Mouse (Mus musculus): Measurements from ENCODE around the gene Ap1s1.

Ap1s1 gene

GRCm38 (mm10) chr5:137045402-137046323 is at the start of gene Ap1s1:
Gene Ap1s1, minus strand, starts transcription at chr5:137046135.
- H3K4me1 ChIP-seq (replicated peaks; ENCODE audit: low read depth, low read length), result peaks cover 56% of the 10 kb centered on the region
- no peaks in the 10 kb centered on the region for H3K27me3 ChIP-seq (ENCODE audit: insufficient read depth, low read length)
- H3K4me3 ChIP-seq (replicated peaks; ENCODE audit: low read length), result peak within 1 kb of the TSS; percentile 89
- no peaks in the 10 kb centered on the region for H3K9me3 ChIP-seq (ENCODE audit: low read length)
- TF ChIP-seq POU5F1 (IDR thresholded peaks at IDR 0.05; ENCODE audit: borderline replicate concordance, low read length) (no peak), NANOG (IDR thresholded peaks at IDR 0.05; ENCODE audit: borderline replicate concordance, low read length) (no peak), CTCF (conservative IDR thresholded peaks at IDR 0.05; ENCODE audit: low read length) (no peak)
- peaks cover 21% of the 10 kb centered on the region for H3K36me3 ChIP-seq (ENCODE audit: insufficient read depth, low read length)

GRCm38 (mm10) chr5:137095135-137095534 is 49.2 kb upstream of the Ap1s1 start:
- Histone ChIP-seq H3K4me3 (replicated peaks; ENCODE audit: low read length) (no peak overlapping the region), H3K27me3 (ENCODE audit: insufficient read depth, low read length) (0 out of 2 replicates have a peak, but pooled peaks cover 4% of the 10 kb centered on the region), H3K9me3 (ENCODE audit: low read length) (no peaks in the 10 kb centered on the region), H3K4me1 (replicated peaks; ENCODE audit: low read depth, low read length) (peaks cover 3% of the 10 kb centered on the region; the same call in 1 of the 2 replicates), H3K36me3 (ENCODE audit: insufficient read depth, low read length) (no peaks in the 10 kb centered on the region)
- no peak for TF ChIP-seq CTCF (conservative IDR thresholded peaks at IDR 0.05; ENCODE audit: low read length)
- no peak for TF ChIP-seq NANOG (IDR thresholded peaks at IDR 0.05; ENCODE audit: borderline replicate concordance, low read length)
- no peak for TF ChIP-seq POU5F1 (IDR thresholded peaks at IDR 0.05; ENCODE audit: borderline replicate concordance, low read length)

GRCm38 (mm10) chr5:137093720-137094119 is 47.8 kb upstream of the Ap1s1 start:
- Histone ChIP-seq H3K4me3 (replicated peaks; ENCODE audit: low read length) (no peak overlapping the region), H3K9me3 (ENCODE audit: low read length) (peaks cover 5% of the 10 kb centered on the region), H3K4me1 (replicated peaks; ENCODE audit: low read depth, low read length) (peaks cover 3% of the 10 kb centered on the region; the same call in 1 of the 2 replicates), H3K36me3 (ENCODE audit: insufficient read depth, low read length) (no peaks in the 10 kb centered on the region), H3K27me3 (ENCODE audit: insufficient read depth, low read length) (no peaks in the 10 kb centered on the region)
- TF ChIP-seq POU5F1 (IDR thresholded peaks at IDR 0.05; ENCODE audit: borderline replicate concordance, low read length) (no peak), CTCF (conservative IDR thresholded peaks at IDR 0.05; ENCODE audit: low read length) (no peak), NANOG (IDR thresholded peaks at IDR 0.05; ENCODE audit: borderline replicate concordance, low read length) (no peak)

- Histone ChIP-seq H3K4me3 (replicated peaks; ENCODE audit: low read length) (no peak overlapping the region), H3K36me3 (ENCODE audit: insufficient read depth, low read length) (no peaks in the 10 kb centered on the region), H3K4me1 (replicated peaks; ENCODE audit: low read depth, low read length) (peaks cover 3% of the 10 kb centered on the region; the same call in 1 of the 2 replicates), H3K27me3 (ENCODE audit: insufficient read depth, low read length) (no peaks in the 10 kb centered on the region), H3K9me3 (ENCODE audit: low read length) (peaks cover 26% of the 10 kb centered on the region)
- TF ChIP-seq CTCF (conservative IDR thresholded peaks at IDR 0.05; ENCODE audit: low read length) (no peak), NANOG (IDR thresholded peaks at IDR 0.05; ENCODE audit: borderline replicate concordance, low read length) (no peak), POU5F1 (IDR thresholded peaks at IDR 0.05; ENCODE audit: borderline replicate concordance, low read length) (no peak)
Measured at GRCm38 (mm10) chr5:137091560-137091959, 45.6 kb upstream of the Ap1s1 start.

- Histone ChIP-seq H3K36me3 (ENCODE audit: insufficient read depth, low read length) (no peaks in the 10 kb centered on the region), H3K9me3 (ENCODE audit: low read length) (peaks cover 33% of the 10 kb centered on the region), H3K27me3 (ENCODE audit: insufficient read depth, low read length) (no peaks in the 10 kb centered on the region), H3K4me3 (replicated peaks; ENCODE audit: low read length) (no peak overlapping the region), H3K4me1 (replicated peaks; ENCODE audit: low read depth, low read length) (peaks cover 9% of the 10 kb centered on the region)
- TF ChIP-seq NANOG (IDR thresholded peaks at IDR 0.05; ENCODE audit: borderline replicate concordance, low read length) (no peak), CTCF (conservative IDR thresholded peaks at IDR 0.05; ENCODE audit: low read length) (no peak), POU5F1 (IDR thresholded peaks at IDR 0.05; ENCODE audit: borderline replicate concordance, low read length) (no peak)
Measured at GRCm38 (mm10) chr5:137090870-137091269, 44.9 kb upstream of the Ap1s1 start.

GRCm38 (mm10) chr5:137087410-137087809 is 41.5 kb upstream of the Ap1s1 start:
- Histone ChIP-seq H3K4me3 (replicated peaks; ENCODE audit: low read length) (no peak overlapping the region), H3K36me3 (ENCODE audit: insufficient read depth, low read length) (no peaks in the 10 kb centered on the region), H3K9me3 (ENCODE audit: low read length) (peaks cover 38% of the 10 kb centered on the region), H3K27me3 (ENCODE audit: insufficient read depth, low read length) (no peaks in the 10 kb centered on the region), H3K4me1 (replicated peaks; ENCODE audit: low read depth, low read length) (peaks cover 30% of the 10 kb centered on the region)
- TF ChIP-seq CTCF (conservative IDR thresholded peaks at IDR 0.05; ENCODE audit: low read length) (no peak), NANOG (IDR thresholded peaks at IDR 0.05; ENCODE audit: borderline replicate concordance, low read length) (no peak), POU5F1 (IDR thresholded peaks at IDR 0.05; ENCODE audit: borderline replicate concordance, low read length) (no peak)

GRCm38 (mm10) chr5:137085731-137086130 is 39.8 kb upstream of the Ap1s1 start:
- no peaks in the 10 kb centered on the region for H3K27me3 ChIP-seq (ENCODE audit: insufficient read depth, low read length)
- H3K4me3 ChIP-seq (replicated peaks; ENCODE audit: low read length), result no peak overlapping the region
- H3K9me3 ChIP-seq (ENCODE audit: low read length), result peaks cover 44% of the 10 kb centered on the region
- peaks cover 30% of the 10 kb centered on the region for H3K4me1 ChIP-seq (replicated peaks; ENCODE audit: low read depth, low read length)
- no peaks in the 10 kb centered on the region for H3K36me3 ChIP-seq (ENCODE audit: insufficient read depth, low read length)
- TF ChIP-seq NANOG (IDR thresholded peaks at IDR 0.05; ENCODE audit: borderline replicate concordance, low read length) (no peak), POU5F1 (IDR thresholded peaks at IDR 0.05; ENCODE audit: borderline replicate concordance, low read length) (no peak), CTCF (conservative IDR thresholded peaks at IDR 0.05; ENCODE audit: low read length) (no peak)

GRCm38 (mm10) chr5:137085021-137085420 is 39.1 kb upstream of the Ap1s1 start:
- Histone ChIP-seq H3K27me3 (ENCODE audit: insufficient read depth, low read length) (no peaks in the 10 kb centered on the region), H3K9me3 (ENCODE audit: low read length) (peaks cover 44% of the 10 kb centered on the region), H3K36me3 (ENCODE audit: insufficient read depth, low read length) (no peaks in the 10 kb centered on the region), H3K4me1 (replicated peaks; ENCODE audit: low read depth, low read length) (peaks cover 36% of the 10 kb centered on the region), H3K4me3 (replicated peaks; ENCODE audit: low read length) (no peak overlapping the region)
- TF ChIP-seq NANOG (IDR thresholded peaks at IDR 0.05; ENCODE audit: borderline replicate concordance, low read length) (no peak), POU5F1 (IDR thresholded peaks at IDR 0.05; ENCODE audit: borderline replicate concordance, low read length) (no peak), CTCF (conservative IDR thresholded peaks at IDR 0.05; ENCODE audit: low read length) (no peak)
